Mouse (Mus musculus) lung, adult 2 months (tissue): ENCODE data around the gene Olfr281. TPM values are rescaled to one million over a fixed set of nuclear protein-coding genes. Genes with fewer than 3 reads are reported as not detected.

Experiments used
- DNase-seq: peaks from one replicate; pipeline ENCODE4 v3.0.0; 2022
- H3K4me1 ChIP-seq: fragments of 200-500 bp; 2 replicates; pipeline ENCODE4 v1.6.1; 2011; ENCODE audit warnings: low read length; ENCODE audit not compliant: control insufficient read depth, insufficient read depth
- H3K4me3 ChIP-seq: fragments of 200-500 bp; replicated peaks from 2 replicates; pipeline ENCODE3; 2011; ENCODE audit warnings: low read depth, mild to moderate bottlenecking, control low read depth, low read length; ENCODE audit errors: extremely low read depth
- CTCF ChIP-seq: fragments of 200-500 bp; IDR thresholded peaks from 2 replicates; pipeline ENCODE4 v1.5.1; 2011; ENCODE audit warnings: mild to moderate bottlenecking, low read length, control low read depth; ENCODE audit not compliant: insufficient read depth
- POLR2A ChIP-seq: fragments of 200-500 bp; IDR thresholded peaks from 2 replicates; pipeline ENCODE4 v1.6.1; 2011; ENCODE audit warnings: low read depth, mild to moderate bottlenecking, control low read depth, low read length, borderline replicate concordance; ENCODE audit errors: extremely low read depth
- WGBS: fragments of 180-500 bp; shearing (Covaris S2); methylation state at CpG from one replicate; pipeline ENCODE4 v1.1.7; 2018; 5-methylcytosine and 5-hydroxymethylcytosine counted together
- polyA plus RNA-seq: library from polyadenylated mRNA; depleted of rRNA; stranded (reverse); fragments of >200 nt; gene quantifications from 2 replicates; pipeline ENCODE4 v1.2.3, GENCODE M21; 2012

Olfr281 gene
- polyA plus RNA-seq, 1 experiment: not detected

- DNase-seq: no peak
- H3K4me1 ChIP-seq: peaks cover 11% of the 10 kb centered on the region
- H3K4me3 ChIP-seq: no peak overlapping the region
- no peak for TF ChIP-seq CTCF
- no peak for TF ChIP-seq POLR2A
- 44% methylated on average over 18 of the region's 18 CpGs for WGBS
Measured at GRCm38 (mm10) chr15:98483907-98484886, 31.8 kb downstream of the Olfr281 start.

DNA sequence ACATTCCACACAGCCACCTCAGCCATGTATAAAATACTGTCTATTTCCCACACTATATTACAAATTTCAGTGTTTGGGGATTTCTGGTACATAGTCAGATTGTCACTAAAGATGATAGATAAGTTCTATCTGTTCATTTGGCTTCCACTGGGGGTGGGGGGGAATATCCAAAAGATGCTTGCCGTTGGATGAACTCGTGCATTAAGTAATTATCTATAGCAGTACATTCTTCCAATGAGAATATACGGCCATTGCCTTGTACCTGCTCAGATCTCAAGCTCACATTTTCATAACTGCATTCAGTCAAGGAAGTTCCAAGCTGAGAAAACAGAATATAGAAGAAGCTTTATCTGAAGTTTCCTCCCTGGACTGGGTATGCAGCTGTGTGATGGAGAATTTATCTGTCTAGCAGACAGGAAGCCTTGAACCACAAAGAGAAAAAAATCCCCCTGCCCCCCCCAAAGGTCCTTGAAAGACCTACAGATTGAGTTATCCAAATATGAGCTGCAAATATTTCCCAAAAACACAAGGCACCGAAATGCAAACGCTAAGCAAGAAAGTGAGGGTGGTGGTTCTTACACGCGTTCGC lies 34.1 kb downstream of the Olfr281 start:
- Histone ChIP-seq H3K4me1 (peaks cover 14% of the 10 kb centered on the region), H3K4me3 (no peak overlapping the region)
- no peak for DNase-seq
- TF ChIP-seq POLR2A (no peak), CTCF (no peak)
- 90% methylated on average over 8 of the region's 8 CpGs for WGBS

DNA sequence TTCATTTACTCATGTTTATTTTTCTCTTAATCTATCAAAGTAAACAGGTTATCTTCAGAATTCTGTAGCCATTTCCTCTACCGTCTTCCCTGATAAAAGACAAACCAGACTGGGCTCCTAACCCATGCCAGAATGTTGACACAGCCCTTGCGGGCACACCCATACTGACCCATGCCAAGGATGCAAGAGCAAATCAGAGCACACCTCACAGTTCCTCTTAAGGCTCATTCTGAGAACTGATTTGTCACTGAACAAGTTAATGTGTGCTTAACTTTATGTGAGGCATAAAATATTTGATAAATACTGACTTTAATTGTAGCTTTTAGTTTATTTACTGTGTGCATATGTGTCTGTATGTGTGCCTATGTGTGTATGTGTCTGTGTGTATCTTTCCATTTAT lies 38.9 kb downstream of the Olfr281 start:
- H3K4me3 ChIP-seq: no peak overlapping the region
- 27% methylated on average over 2 of the region's 2 CpGs for WGBS
- TF ChIP-seq POLR2A (no peak), CTCF (no peak)
- DNase-seq: no peak
- H3K4me1 ChIP-seq: peaks cover 3% of the 10 kb centered on the region

- Histone ChIP-seq H3K4me3 (no peak within 1 kb of the TSS), H3K4me1 (peaks cover 3% of the 10 kb centered on the region)
- 45% methylated on average over 4 of the region's 4 CpGs for WGBS
- TF ChIP-seq CTCF: no peak
- no peak for TF ChIP-seq POLR2A
- no peak for DNase-seq
Measured at GRCm38 (mm10) chr15:98492102-98492501, 39.7 kb downstream of the Olfr281 start, which contains the start of gene Olfr279. TSS of gene Olfr279 (plus strand) at chr15:98492402.

DNA sequence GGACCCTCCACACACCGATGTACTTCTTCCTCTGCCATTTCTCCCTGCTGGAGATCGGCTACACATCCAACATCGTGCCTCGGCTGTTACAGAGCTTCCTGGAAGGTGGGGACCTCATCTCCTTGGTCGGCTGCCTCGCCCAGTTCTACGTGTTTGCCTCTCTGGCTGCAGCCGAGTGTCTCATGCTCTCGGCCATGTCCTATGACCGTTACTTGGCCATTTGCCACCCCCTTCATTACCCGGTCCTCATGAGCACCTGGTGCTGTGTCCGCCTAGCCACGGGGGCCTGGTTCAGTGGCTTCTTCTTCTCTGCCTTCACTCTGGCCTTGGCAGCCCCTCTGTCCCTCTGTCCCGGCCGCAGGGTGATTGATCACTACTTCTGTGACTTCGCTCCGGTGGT lies 45.2 kb downstream of the Olfr281 start:
- TF ChIP-seq CTCF (no peak), POLR2A (no peak)
- Histone ChIP-seq H3K4me1 (no peaks in the 10 kb centered on the region), H3K4me3 (no peak overlapping the region)
- 78% methylated on average over 17 of the region's 17 CpGs for WGBS
- no peak for DNase-seq

- WGBS: 78% methylated on average over 3 of the region's 3 CpGs
- H3K4me3 ChIP-seq: no peak overlapping the region
- no peaks in the 10 kb centered on the region for H3K4me1 ChIP-seq
- no peak for TF ChIP-seq CTCF
- no peak for TF ChIP-seq POLR2A
- no peak for DNase-seq
Measured at GRCm38 (mm10) chr15:98503317-98503716, 50.9 kb downstream of the Olfr281 start.

GRCm38 (mm10) chr15:98504514-98504913 lies 52.1 kb downstream of the Olfr281 start:
- Histone ChIP-seq H3K4me3 (no peak overlapping the region), H3K4me1 (no peaks in the 10 kb centered on the region)
- DNase-seq: peak; percentile 56
- TF ChIP-seq POLR2A (no peak), CTCF (peak; percentile 73)
- WGBS: 19% methylated on average over 18 of the region's 18 CpGs

DNA sequence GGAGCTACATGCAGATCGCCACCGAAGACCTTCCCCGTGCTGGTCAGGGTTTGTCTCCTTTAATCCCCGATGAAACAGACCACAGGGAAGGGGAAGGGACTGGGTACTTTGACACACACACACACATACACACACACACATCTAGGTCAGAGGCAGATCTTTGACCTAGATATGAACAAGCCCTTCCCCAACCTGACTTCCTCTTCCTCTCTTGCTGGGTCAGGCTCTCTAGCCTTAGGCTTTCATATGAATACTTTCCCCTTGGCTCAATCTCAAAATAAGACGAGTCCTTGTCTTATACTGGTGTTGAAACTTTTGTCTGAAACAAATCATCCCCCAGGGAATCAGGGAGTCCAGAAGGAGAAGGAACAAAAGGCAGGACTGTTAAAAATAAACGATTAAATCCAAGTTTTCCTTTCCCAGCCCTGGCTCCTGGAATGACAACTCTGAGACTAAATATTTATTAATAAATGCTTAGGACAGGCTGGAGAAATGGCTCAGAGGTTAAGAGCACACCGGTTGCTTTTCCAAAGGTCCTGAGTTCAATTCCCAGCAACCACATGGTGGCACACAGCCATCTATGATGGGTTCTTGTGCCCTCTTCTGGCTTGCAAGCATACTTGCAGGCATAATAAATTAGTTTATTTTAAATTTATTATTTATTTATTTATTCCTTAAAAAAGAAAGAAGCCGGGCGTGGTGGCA lies 54.0 kb downstream of the Olfr281 start:
- H3K4me1 ChIP-seq: peaks cover 3% of the 10 kb centered on the region
- TF ChIP-seq POLR2A (no peak), CTCF (no peak)
- WGBS: 51% methylated on average over 9 of the region's 9 CpGs
- DNase-seq: no peak
- no peak overlapping the region for H3K4me3 ChIP-seq

GRCm38 (mm10) chr15:98507321-98507720 lies 54.9 kb downstream of the Olfr281 start:
- Histone ChIP-seq H3K4me3 (no peak overlapping the region), H3K4me1 (peaks cover 7% of the 10 kb centered on the region)
- 84% methylated on average over 6 of the region's 6 CpGs for WGBS
- DNase-seq: no peak
- TF ChIP-seq CTCF (no peak), POLR2A (no peak)
